In the genomic region with DNA sequence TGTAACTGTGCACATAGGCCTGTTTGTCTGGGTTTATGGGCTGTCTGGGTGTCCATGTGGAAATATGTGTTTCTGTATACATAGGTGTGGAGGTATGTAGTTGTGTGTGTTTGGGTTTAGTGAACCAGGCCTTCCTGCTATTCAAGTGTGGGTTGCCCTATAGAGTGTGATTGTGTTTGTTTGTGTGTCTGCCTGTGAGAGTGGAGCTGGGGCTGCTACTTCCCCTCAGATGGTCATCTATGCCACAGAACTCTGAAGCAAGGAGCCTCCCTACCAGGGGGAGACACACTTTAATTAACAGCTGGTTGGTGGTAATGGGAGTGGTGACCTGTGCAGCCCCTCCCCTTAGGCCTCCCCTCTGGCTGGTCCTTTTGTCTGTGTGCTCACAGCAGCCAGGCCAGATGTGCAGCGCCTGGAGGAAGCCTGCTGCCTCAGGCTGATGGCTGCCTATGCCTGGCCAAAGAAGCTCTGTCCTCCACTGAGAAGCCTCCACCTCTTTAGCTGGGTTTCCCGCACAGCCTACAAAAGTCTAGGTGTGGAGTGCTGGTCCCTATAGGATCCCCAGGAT, we compare ENCODE assay signal across 8 mouse cellular contexts. TPM values are rescaled to one million over a fixed set of nuclear protein-coding genes. Genes with fewer than 3 reads are reported as not detected.
DNase-seq lines count a peak whose midpoint lies in the region; ATAC-seq and TF ChIP-seq lines count a peak whose summit lies in the region.

No protein-coding gene starts in this region.

- WGBS in heart, embryonic 12.5 days = 16% methylated on average over 2 of the region's 2 CpGs
- 0% methylated on average over 2 of the region's 2 CpGs for WGBS in limb, embryonic 13.5 days
- WGBS in midbrain, embryonic 16.5 days = 7% methylated on average over 2 of the region's 2 CpGs

- peak overlapping the region; percentile 74 for H3K27ac ChIP-seq in heart, embryonic 12.5 days (ENCODE audit: poor library complexity, severe bottlenecking)
- peak overlapping the region; percentile 93 for H3K27ac ChIP-seq in limb, embryonic 13.5 days
- H3K27ac ChIP-seq in midbrain, embryonic 16.5 days (ENCODE audit: low read length) = peak overlapping the region; percentile 55

- no peaks in the 10 kb centered on the region for H3K9me3 ChIP-seq in E14TG2a.4 (ENCODE audit: low read length)
- no peaks in the 10 kb centered on the region for H3K9me3 ChIP-seq in heart, embryonic 12.5 days (replicated peaks)
- no peaks in the 10 kb centered on the region for H3K9me3 ChIP-seq in limb, embryonic 13.5 days
- no peaks in the 10 kb centered on the region for H3K9me3 ChIP-seq in midbrain, embryonic 16.5 days (replicated peaks; ENCODE audit: control insufficient read depth, low read length, poor library complexity, severe bottlenecking)

- H3K27me3 ChIP-seq in E14TG2a.4 (ENCODE audit: insufficient read depth, low read length) = peaks cover 5% of the 10 kb centered on the region
- H3K27me3 ChIP-seq in heart, embryonic 12.5 days (replicated peaks) = no peaks in the 10 kb centered on the region
- H3K27me3 ChIP-seq in limb, embryonic 13.5 days = no peaks in the 10 kb centered on the region
- H3K27me3 ChIP-seq in midbrain, embryonic 16.5 days (ENCODE audit: control insufficient read depth, insufficient read depth, low read depth, low read length) = no peaks in the 10 kb centered on the region

- peak overlapping the region; percentile 78 for H3K9ac ChIP-seq in heart, embryonic 12.5 days
- H3K9ac ChIP-seq in limb, embryonic 13.5 days = peak overlapping the region; percentile 72
- peak overlapping the region; percentile 75 for H3K9ac ChIP-seq in midbrain, embryonic 16.5 days (ENCODE audit: low read depth, low read length)

- peak overlapping the region; percentile 75 for H3K4me2 ChIP-seq in heart, embryonic 12.5 days
- peak overlapping the region; percentile 82 for H3K4me2 ChIP-seq in limb, embryonic 13.5 days (replicated peaks)
- peak overlapping the region; percentile 70 for H3K4me2 ChIP-seq in midbrain, embryonic 16.5 days (ENCODE audit: low read length)

- no peak for TF ChIP-seq CTCF in E14TG2a.4 (conservative IDR thresholded peaks at IDR 0.05; ENCODE audit: low read length)

- peak; percentile 59 for ATAC-seq in common myeloid progenitor, adult 5-6 weeks (replicated peaks; ENCODE audit: low read depth, poor library complexity, severe bottlenecking)
- peak; percentile 57; the same call in 1 of the 2 replicates for ATAC-seq in heart, embryonic 12.5 days (ENCODE audit: insufficient number of reproducible peaks, low FRiP score)
- peak; percentile 56 for ATAC-seq in limb, embryonic 13.5 days (ENCODE audit: low FRiP score, low read depth)
- ATAC-seq in midbrain, embryonic 16.5 days = peak; percentile 47
- ATAC-seq in frontal cortex, adult (ENCODE audit: low TSS enrichment) = no peak

- H3K4me3 ChIP-seq in E14TG2a.4 (replicated peaks; ENCODE audit: low read length) = peak overlapping the region; percentile 83
- H3K4me3 ChIP-seq in heart, embryonic 12.5 days = peak overlapping the region; percentile 71
- H3K4me3 ChIP-seq in limb, embryonic 13.5 days = peak overlapping the region; percentile 70
- H3K4me3 ChIP-seq in midbrain, embryonic 16.5 days (ENCODE audit: low read depth, low read length) = peak overlapping the region; percentile 67

- H3K4me1 ChIP-seq in E14TG2a.4 (replicated peaks; ENCODE audit: low read depth, low read length) = peaks cover 50% of the 10 kb centered on the region
- peaks cover 21% of the 10 kb centered on the region for H3K4me1 ChIP-seq in heart, embryonic 12.5 days (replicated peaks)
- peaks cover 40% of the 10 kb centered on the region for H3K4me1 ChIP-seq in limb, embryonic 13.5 days
- H3K4me1 ChIP-seq in midbrain, embryonic 16.5 days (ENCODE audit: control insufficient read depth, insufficient read depth, low read length) = peaks cover 17% of the 10 kb centered on the region

- H3K36me3 ChIP-seq in E14TG2a.4 (ENCODE audit: insufficient read depth, low read length) = peaks cover 12% of the 10 kb centered on the region
- H3K36me3 ChIP-seq in heart, embryonic 12.5 days = peaks cover 25% of the 10 kb centered on the region
- peaks cover 21% of the 10 kb centered on the region for H3K36me3 ChIP-seq in limb, embryonic 13.5 days
- no peaks in the 10 kb centered on the region; the same call in 1 of the 2 replicates for H3K36me3 ChIP-seq in midbrain, embryonic 16.5 days (ENCODE audit: control insufficient read depth, insufficient read depth, low read length)

- no peak for DNase-seq in adrenal gland, adult 2 months
- DNase-seq in testis, postnatal 10 days (ENCODE audit: low spot score) = no peak

RNA-seq across cellular contexts. Expression of a gene that starts 0.9 kb away (rescaled TPM):
- 28.0 and 32.8 TPM in 2 replicates for total RNA-seq in common myeloid progenitor, adult 5-6 weeks (2017)
- polyA plus RNA-seq in heart, embryonic 12.5 days (2016; fragmentation: Nextera tagmentation; extraction: Ambion mirVana) = 44.1 and 49.0 TPM in 2 replicates
- polyA plus RNA-seq in limb, embryonic 13.5 days (2015; fragmentation: Nextera tagmentation; extraction: Ambion mirVana) = 106 and 120 TPM in 2 replicates
- polyA plus RNA-seq in midbrain, embryonic 16.5 days (2015; fragmentation: Nextera tagmentation; extraction: Ambion mirVana) = 62.2 and 66.8 TPM in 2 replicates
- total RNA-seq in adrenal gland, adult 2 months (2021) = 10 to 100 TPM; 21.2 to 22.4 TPM
- 52.5 and 58.1 TPM in 2 replicates for polyA plus RNA-seq in adrenal gland, adult 2 months (2012; rRNA removed)

RNA-seq across cellular contexts. Expression of a gene that starts 30.6 kb away (rescaled TPM):
- total RNA-seq in common myeloid progenitor, adult 5-6 weeks (2017) = 37.1 and 75.5 TPM in 2 replicates
- polyA plus RNA-seq in heart, embryonic 12.5 days (2016; fragmentation: Nextera tagmentation; extraction: Ambion mirVana) = 1.6 and 1.9 TPM in 2 replicates
- 3.5 and 3.7 TPM in 2 replicates for polyA plus RNA-seq in limb, embryonic 13.5 days (2015; fragmentation: Nextera tagmentation; extraction: Ambion mirVana)
- polyA plus RNA-seq in midbrain, embryonic 16.5 days (2015; fragmentation: Nextera tagmentation; extraction: Ambion mirVana) = 1.5 and 1.6 TPM in 2 replicates
- total RNA-seq in adrenal gland, adult 2 months (2021) = 1 to 10 TPM; 1.9 to 3.4 TPM
- polyA plus RNA-seq in adrenal gland, adult 2 months (2012; rRNA removed) = 2.5 and 2.7 TPM in 2 replicates
